14 mouse cellular contexts compared by ENCODE assay signal in the genomic region with DNA sequence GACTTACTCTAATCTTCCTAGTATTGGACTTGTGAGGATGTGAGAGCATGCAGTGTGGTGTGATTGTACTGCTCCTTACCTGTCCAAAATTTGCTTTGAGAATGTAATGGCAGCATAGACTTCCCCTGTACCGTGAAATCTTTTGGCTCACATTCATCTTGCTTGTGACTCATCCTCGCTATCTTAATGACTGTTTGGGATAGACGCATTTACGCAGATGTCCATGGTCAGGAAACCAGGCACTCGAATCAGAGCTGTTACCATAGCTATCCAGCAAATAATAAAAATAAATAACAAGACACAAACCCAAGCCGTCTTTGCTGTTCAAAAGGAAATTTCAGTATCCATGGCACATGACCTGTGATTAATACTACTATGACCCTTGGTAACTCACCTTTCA.
DNase-seq lines count a peak whose midpoint lies in the region; TF ChIP-seq lines count a peak whose summit lies in the region.
"Had no signal": no experiment of that assay in that cellular context is flagged by ENCODE, and none has a peak within 500 bp of the region (broad histone marks: within the 10 kb centered on the region; RNA-seq: fewer than 3 reads in every experiment).

No protein-coding gene starts in this region.

- H3K4me3 ChIP-seq in C2C12 (ENCODE audit: insufficient read depth, poor library complexity, severe bottlenecking), result no peak overlapping the region
- H3K4me3 ChIP-seq: embryonic facial prominence, embryonic 10.5 days; heart, embryonic 15.5 days; hindbrain, embryonic 10.5 days; liver, embryonic 15.5 days had no signal

- no peak for TF ChIP-seq CTCF in C2C12 (IDR thresholded peaks at IDR 0.05; ENCODE audit: control insufficient read depth, insufficient read depth, insufficient read length)

- H3K79me3 ChIP-seq in C2C12 (ENCODE audit: low read depth), result no peaks in the 10 kb centered on the region

- H3K36me3 ChIP-seq in C2C12 (ENCODE audit: control insufficient read depth, insufficient read depth), result no peaks in the 10 kb centered on the region
- H3K36me3 ChIP-seq: heart, embryonic 15.5 days; hindbrain, embryonic 10.5 days; limb, embryonic 15.5 days; liver, embryonic 15.5 days had no signal

- no peak overlapping the region for H3ac ChIP-seq in C2C12 (ENCODE audit: control insufficient read depth, insufficient read length, low read depth)

- no peaks in the 10 kb centered on the region for H3K79me2 ChIP-seq in C2C12 (ENCODE audit: control insufficient read depth, insufficient read depth)

- H3K27me3 ChIP-seq in C2C12 (ENCODE audit: control insufficient read depth, insufficient read depth, insufficient read length), result no peaks in the 10 kb centered on the region
- H3K27me3 ChIP-seq: heart, embryonic 15.5 days; limb, embryonic 15.5 days; liver, embryonic 15.5 days had no signal

- DNase-seq in cerebellum, adult 9-10 months, result peak; percentile 43
- DNase-seq in cerebellum, adult 11 months, result no peak
- peak; percentile 73 for DNase-seq in 3T3-L1 (ENCODE audit: low read depth, low spot score)
- DNase-seq in brain, adult 2 months (ENCODE audit: low read depth, low spot score), result peak; percentile 63
- DNase-seq in frontal cortex, postnatal 10 days (ENCODE audit: low spot score in 2 of 2), result no peak
- DNase-seq in kidney, adult 9 months, result no peak
- DNase-seq: heart, adult 18-20 months; right cerebral cortex, postnatal 4 days had no signal

TF ChIP-seq in C2C12, 6 proteins besides CTCF, POLR2A, EP300 and RAD21:
- no peak for TF ChIP-seq MYOD1 (IDR thresholded peaks at IDR 0.05; ENCODE audit: control insufficient read depth, insufficient read length, low read depth)
- no peak for TF ChIP-seq USF1 (IDR thresholded peaks at IDR 0.05; ENCODE audit: low read depth)
- peak; percentile 10 for TF ChIP-seq FOSL1 (IDR thresholded peaks at IDR 0.05; ENCODE audit: insufficient read depth, low read length, poor library complexity, severe bottlenecking)

Comparison
In these comparisons a context has a peak if more than half of its experiments do, and no peak if none do; other contexts are left out.
1. DNase-seq: peak in cerebellum, adult 9-10 months (single experiment), 3T3-L1 (single experiment) and brain, adult 2 months (single experiment); none in cerebellum, adult 11 months (single experiment), frontal cortex, postnatal 10 days (0 of 2) and kidney, adult 9 months (single experiment).